Mouse (Mus musculus) frontal cortex, postnatal 36 days (tissue): ENCODE data around the gene Slc46a3.

ENCODE experiments used
- DNase-seq, 2 experiments: peaks; one replicate each; pipeline ENCODE4 v3.0.0; 2022; ENCODE audit warnings: low spot score in 2 of 2

The Slc46a3 gene

DNA sequence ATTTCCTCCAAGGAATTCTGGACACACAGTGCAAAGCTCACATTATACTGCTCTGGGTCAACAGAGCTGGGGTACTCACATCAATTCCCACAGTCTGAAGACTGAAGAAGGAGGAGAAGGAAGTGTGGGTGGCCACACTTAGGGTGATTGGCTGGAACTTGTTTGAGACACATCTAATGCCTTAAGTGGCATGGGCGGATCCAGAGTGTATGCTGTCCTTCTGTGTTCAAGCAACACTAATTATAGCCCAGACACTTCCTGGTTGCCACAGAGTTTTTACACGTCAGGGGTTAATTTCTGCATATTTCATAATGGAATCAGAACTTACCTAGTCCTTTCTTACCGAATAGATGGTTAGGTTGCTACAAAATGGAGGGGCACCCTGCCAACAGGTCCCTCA is 49.3 kb downstream of the Slc46a3 start:
- no peak for DNase-seq

DNA sequence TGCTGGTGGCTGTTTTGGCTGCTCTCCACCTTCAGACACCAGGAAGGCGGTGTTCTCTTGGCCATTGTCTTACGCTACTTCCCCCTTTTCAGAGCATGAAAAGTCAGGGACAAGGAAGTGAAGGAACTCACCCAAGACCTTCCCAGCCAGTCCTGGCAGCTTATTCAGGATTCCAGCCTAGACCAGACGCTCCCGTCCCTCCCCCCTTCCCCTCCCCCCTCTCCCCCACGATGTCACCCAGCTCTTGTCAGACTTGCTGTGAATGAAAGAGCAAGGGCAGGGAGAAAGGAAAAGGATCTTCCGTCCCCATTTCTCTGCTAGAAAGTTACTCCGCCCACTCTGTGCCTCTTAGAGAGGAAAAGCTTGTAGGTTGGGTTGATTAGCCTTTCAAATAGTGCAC is 51.3 kb downstream of the Slc46a3 start:
- DNase-seq = no peak

DNA sequence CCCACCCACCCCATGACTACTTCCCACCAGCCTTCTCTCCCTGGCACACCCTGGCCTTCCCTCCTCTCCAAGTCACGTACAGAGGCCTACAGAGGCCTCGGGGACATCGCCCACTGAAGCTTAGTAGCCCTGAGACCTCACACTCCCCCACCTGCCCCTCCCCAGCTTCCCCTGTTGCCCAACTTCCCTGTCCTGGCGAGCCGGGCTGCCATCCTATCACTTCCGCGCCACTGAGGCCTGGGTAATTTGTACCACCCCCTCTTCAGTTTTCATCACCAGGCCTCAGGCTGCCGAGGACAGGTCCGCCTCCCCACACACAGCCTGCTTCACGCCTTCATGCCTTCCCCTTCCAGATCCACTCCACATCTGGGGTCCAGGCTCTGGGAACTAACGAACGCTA is 55.2 kb downstream of the Slc46a3 start:
- no peak for DNase-seq

DNA sequence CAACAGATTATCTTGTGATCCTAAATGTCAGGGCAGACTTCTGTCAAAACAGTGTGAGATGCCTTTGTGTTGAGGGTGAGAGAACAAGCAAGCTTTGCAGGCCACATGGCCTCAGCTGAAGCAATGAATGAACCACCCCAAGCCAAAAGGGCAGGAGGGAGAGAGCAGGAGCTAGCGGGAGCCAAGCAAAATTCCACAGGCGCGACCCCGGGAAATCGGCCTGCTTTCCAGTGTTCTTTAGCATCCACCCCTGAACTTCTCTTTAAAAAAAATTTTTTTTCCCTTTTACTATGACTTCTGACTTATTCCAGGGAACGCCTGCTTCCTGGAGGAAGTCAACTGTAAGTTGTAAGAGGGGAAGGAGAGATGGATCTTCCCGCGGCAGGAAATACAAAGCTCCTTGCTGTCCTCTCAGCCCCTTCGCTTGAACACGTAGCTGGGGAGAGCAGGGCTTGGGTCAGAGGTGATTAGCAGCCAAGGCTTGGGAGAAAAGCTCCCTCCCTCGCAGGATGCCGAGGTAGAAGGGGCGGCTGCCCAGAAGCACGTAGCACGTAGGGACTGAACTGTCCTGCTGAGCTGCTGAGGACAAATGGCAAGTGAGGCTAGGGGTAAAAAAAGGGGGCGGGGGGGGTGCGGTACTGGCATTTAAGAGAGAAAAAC is 59.6 kb downstream of the Slc46a3 start:
- no peak for DNase-seq

DNA sequence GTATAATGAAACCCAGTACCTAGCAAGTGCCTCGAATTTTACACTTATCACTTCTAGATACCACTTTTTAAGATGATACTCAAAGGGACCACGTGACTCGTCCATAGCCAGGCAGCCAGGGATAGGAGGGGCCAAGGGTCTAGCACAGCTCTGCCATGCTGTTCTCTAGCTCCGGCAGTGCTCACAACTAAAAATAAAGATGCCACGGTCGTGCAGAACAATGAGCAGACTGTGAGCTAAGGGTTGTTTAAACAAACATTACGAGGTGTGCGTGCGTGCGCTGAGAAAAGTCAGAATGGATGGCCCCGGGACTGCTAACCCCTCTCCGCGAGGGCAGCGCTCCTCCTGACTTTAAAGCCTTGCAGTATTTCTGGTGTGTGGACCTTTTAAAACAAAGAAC is 61.8 kb downstream of the Slc46a3 start:
- no peak for DNase-seq

DNA sequence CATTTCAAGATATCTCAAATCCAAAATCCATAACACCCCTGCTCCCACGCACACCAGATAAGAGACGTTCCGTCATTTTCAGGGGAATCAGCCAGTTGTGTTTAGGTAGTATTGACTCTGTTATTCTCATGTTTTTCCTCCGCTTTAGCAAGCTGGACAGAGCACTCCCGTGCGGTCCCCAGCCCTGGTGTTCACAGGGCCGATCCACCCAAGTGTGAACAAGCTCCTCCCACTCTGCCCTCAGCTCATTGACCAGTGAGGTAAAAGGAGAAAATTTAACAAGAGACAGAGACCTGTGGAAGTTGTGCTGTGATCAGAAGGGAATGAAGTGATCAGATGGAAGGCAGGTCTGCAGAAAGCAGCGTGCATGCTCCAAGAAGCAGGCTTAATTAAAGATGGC is 65.8 kb downstream of the Slc46a3 start:
- DNase-seq = no peak
